Mouse (Mus musculus) forebrain, embryonic 13.5 days (tissue): ENCODE measurements at regions not wholly inside any gene's neighbourhood (a gene's known extent, or its start where the extent isn't known, plus 50 kb on each side); places are given as distances from the start of the nearest gene placed in this dataset.

ENCODE experiments used
- ATAC-seq: fragments of 200-750 bp; cut with Nextera tagmentation; 2 replicates; pipeline ENCODE4 v1.8.0; 2017
- H3K27ac ChIP-seq: fragments of 300-500 bp; sonication (generic); 2 replicates; pipeline ENCODE4 v1.5.1; 2015; ENCODE audit warnings: inconsistent platforms, mild to moderate bottlenecking, moderate library complexity
- H3K27me3 ChIP-seq: fragments of 300-500 bp; sonication (generic); 2 replicates; pipeline ENCODE4 v1.6.1; 2015; ENCODE audit warnings: mild to moderate bottlenecking, inconsistent platforms
- H3K36me3 ChIP-seq: fragments of 300-500 bp; sonication (generic); 2 replicates; pipeline ENCODE4 v1.6.1; 2015; ENCODE audit warnings: mild to moderate bottlenecking, inconsistent platforms; ENCODE audit not compliant: poor library complexity, severe bottlenecking
- H3K4me1 ChIP-seq: fragments of 300-500 bp; sonication (generic); 2 replicates; pipeline ENCODE4 v1.6.1; 2015; ENCODE audit warnings: inconsistent platforms
- H3K4me2 ChIP-seq: fragments of 300-500 bp; sonication (generic); 2 replicates; pipeline ENCODE4 v1.6.1; 2015; ENCODE audit warnings: inconsistent platforms, mild to moderate bottlenecking, moderate library complexity
- H3K4me3 ChIP-seq: fragments of 300-500 bp; sonication (generic); 2 replicates; pipeline ENCODE4 v1.5.1; 2015; ENCODE audit warnings: mild to moderate bottlenecking, inconsistent platforms
- H3K9ac ChIP-seq: fragments of 300-500 bp; sonication (generic); 2 replicates; pipeline ENCODE4 v1.6.1; 2015; ENCODE audit warnings: mild to moderate bottlenecking, inconsistent platforms
- H3K9me3 ChIP-seq: fragments of 300-500 bp; sonication (generic); replicated peaks from 2 replicates; pipeline ENCODE4 v1.6.1; 2016; ENCODE audit warnings: inconsistent platforms
- WGBS: fragments of 180-500 bp; shearing (Covaris S2); methylation state at CpG from one replicate; pipeline ENCODE4 v1.1.7; 2015; 5-methylcytosine and 5-hydroxymethylcytosine counted together

DNA sequence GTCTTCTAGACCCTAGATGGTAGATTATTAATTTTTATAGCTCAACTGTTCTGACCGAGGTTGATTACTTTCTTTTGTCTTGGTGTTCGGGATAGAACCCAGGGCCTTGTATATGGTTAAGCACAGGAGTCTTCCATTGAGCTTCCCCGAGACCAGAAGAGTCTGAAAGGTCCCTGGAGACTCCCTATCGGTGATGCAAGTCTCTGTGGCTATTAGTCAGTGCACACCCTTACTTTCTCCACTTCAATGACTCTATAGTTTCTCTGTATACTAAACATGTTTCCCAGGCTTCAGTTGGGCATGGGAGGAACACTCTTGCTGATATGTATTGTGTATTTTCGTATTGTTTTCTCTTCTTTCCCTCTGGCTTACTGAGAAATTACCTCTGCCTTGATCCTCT lies 623.8 kb upstream of the Igfbp3 start:
- H3K9ac ChIP-seq, result no peak overlapping the region
- H3K27ac ChIP-seq, result no peak overlapping the region
- H3K4me1 ChIP-seq, result no peaks in the 10 kb centered on the region
- no peak overlapping the region for H3K4me3 ChIP-seq
- WGBS, result 82% methylated on average over 5 of the region's 5 CpGs
- H3K9me3 ChIP-seq, result no peaks in the 10 kb centered on the region
- H3K4me2 ChIP-seq, result no peak overlapping the region
- no peaks in the 10 kb centered on the region for H3K36me3 ChIP-seq
- no peak for ATAC-seq
- no peaks in the 10 kb centered on the region for H3K27me3 ChIP-seq

DNA sequence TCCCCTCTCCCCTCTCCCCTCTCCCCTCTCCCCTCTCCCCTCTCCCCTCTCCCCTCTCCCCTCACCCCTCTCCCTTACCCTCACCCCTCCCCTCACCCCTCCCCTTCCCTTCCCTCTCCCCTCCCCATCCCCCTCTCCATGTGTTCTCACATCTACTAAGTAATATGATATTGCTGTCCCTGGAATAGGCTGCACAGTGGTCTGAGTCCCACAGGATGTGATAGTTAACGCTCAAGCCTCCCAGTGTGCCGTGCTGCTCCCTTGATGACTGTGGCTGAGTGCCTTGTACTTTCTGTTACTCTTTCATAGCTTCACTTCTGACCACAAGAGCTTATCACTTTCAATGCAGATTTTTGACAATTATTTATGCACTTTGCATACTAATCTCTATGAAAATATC lies 620.4 kb upstream of the Igfbp3 start:
- ATAC-seq, result no peak
- Histone ChIP-seq H3K4me3 (no peak overlapping the region), H3K36me3 (no peaks in the 10 kb centered on the region), H3K9ac (no peak overlapping the region), H3K4me2 (no peak overlapping the region), H3K27ac (no peak overlapping the region), H3K4me1 (no peaks in the 10 kb centered on the region), H3K27me3 (no peaks in the 10 kb centered on the region), H3K9me3 (no peaks in the 10 kb centered on the region)
- WGBS, result 72% methylated on average over 2 of the region's 2 CpGs

DNA sequence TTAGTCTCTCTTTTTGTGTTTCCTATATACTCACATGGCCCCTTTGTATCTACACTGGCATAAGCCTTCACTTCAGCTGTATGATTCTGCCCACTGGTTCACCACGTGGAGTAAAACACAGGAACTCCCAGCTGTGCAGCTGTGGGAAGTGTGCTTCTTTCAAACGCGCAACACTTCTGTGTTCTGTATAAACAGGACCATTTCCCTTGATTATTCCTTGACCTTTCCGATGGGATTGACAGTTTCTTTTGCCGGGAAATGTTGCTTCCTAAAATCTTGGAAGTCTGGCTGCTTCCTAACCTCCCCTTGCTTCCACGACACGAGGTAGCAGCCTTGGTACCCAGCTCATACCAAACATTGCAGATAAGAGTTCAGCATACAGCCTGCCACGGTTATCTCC lies 618.7 kb upstream of the Igfbp3 start:
- WGBS, result 80% methylated on average over 8 of the region's 8 CpGs
- Histone ChIP-seq H3K9ac (no peak overlapping the region), H3K4me3 (no peak overlapping the region), H3K4me1 (no peaks in the 10 kb centered on the region), H3K27ac (no peak overlapping the region), H3K36me3 (no peaks in the 10 kb centered on the region), H3K9me3 (no peaks in the 10 kb centered on the region), H3K27me3 (no peaks in the 10 kb centered on the region), H3K4me2 (no peak overlapping the region)
- no peak for ATAC-seq

DNA sequence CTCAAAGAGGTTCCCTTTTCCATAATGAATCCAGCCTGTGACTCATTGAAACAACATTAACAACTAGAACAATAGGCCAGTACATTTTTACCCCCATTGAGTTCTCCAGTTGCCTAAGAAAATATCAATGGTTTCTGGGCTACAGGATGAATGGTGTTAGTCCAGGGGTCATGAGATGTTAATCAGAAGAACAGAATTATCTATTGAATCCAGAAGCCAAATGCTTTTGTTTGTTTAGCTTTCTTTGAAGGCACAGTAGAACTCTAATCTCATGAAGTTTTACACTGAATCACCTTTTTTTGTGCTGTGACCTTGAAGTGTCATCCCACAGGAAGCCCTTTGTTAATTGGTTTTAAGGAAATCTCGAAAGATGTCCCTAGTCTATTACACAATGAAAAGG lies 616.0 kb upstream of the Igfbp3 start:
- no peaks in the 10 kb centered on the region for H3K36me3 ChIP-seq
- 45% methylated on average over 1 of the region's 1 CpGs for WGBS
- H3K9me3 ChIP-seq, result no peaks in the 10 kb centered on the region
- ATAC-seq, result no peak
- no peaks in the 10 kb centered on the region for H3K27me3 ChIP-seq
- H3K4me2 ChIP-seq, result no peak overlapping the region
- no peak overlapping the region for H3K9ac ChIP-seq
- H3K4me3 ChIP-seq, result no peak overlapping the region
- H3K27ac ChIP-seq, result no peak overlapping the region
- H3K4me1 ChIP-seq, result no peaks in the 10 kb centered on the region

DNA sequence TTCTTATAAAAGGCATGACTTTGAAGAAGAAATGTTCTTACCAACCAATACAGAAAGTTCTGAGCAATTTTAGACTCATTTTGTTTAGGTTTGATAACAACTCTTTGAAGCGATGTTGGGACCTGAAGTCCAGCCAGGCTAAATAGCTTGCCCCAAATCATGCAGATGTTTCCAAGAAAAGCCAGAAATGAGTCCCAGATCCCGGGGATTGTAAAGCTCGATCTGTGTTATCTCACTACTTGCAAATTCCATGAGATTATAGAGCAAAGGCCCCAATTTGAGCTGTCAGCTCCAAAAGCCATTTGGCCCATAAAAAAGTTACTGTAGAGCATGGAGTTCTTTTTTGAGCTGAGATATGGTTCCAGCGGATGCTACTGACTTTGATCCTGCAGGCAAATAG lies 614.3 kb upstream of the Igfbp3 start:
- no peak overlapping the region for H3K4me3 ChIP-seq
- ATAC-seq, result no peak
- H3K27me3 ChIP-seq, result no peaks in the 10 kb centered on the region
- WGBS, result 93% methylated on average over 4 of the region's 4 CpGs
- H3K4me1 ChIP-seq, result no peaks in the 10 kb centered on the region
- H3K36me3 ChIP-seq, result no peaks in the 10 kb centered on the region
- H3K4me2 ChIP-seq, result no peak overlapping the region
- no peaks in the 10 kb centered on the region for H3K9me3 ChIP-seq
- no peak overlapping the region for H3K27ac ChIP-seq
- no peak overlapping the region for H3K9ac ChIP-seq

DNA sequence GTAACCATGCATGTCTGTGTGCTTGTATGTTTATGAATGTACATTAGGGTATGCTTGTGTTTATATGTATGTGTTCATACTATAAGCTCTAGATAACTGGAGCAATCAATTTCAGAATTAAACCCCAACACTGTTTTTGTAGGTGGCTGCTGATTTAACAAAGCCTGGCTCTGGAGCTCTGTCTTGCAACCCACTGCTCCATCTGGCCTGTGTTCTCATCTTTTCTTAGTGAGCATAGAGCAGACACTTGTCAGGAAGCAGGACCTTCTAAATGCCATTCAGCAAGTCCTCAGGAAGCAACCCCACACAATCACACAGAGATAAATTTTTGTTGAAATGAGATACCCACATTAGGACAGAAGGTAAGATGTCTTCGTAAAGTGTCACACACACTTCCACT lies 613.7 kb upstream of the Igfbp3 start:
- H3K4me3 ChIP-seq, result no peak overlapping the region
- no peak for ATAC-seq
- H3K27ac ChIP-seq, result no peak overlapping the region
- no peaks in the 10 kb centered on the region for H3K4me1 ChIP-seq
- H3K27me3 ChIP-seq, result no peaks in the 10 kb centered on the region
- H3K36me3 ChIP-seq, result no peaks in the 10 kb centered on the region
- 94% methylated on average over 1 of the region's 1 CpGs for WGBS
- H3K4me2 ChIP-seq, result no peak overlapping the region
- H3K9me3 ChIP-seq, result no peaks in the 10 kb centered on the region
- H3K9ac ChIP-seq, result no peak overlapping the region

DNA sequence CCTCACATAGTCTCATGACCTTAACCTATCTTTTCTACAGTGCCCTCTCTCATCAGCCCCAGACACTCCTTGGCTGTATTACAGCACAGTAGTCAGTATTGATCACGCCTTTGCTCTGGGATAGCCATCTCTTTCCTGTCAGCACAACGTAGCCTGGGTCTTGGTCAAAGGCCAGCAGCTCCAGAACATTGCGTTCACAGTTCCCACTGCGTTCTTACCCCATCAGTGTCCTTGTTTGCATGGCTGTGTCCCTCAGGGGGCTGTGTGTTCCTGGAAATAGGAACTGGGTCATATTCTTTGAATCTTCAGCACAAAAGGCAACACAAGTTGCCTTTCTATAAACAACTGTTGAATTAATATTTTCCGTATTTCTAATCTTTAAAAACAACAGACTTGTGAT lies 602.0 kb upstream of the Igfbp3 start:
- H3K4me3 ChIP-seq, result no peak overlapping the region
- H3K27me3 ChIP-seq, result no peaks in the 10 kb centered on the region
- H3K27ac ChIP-seq, result no peak overlapping the region
- no peak overlapping the region for H3K4me2 ChIP-seq
- WGBS, result 89% methylated on average over 5 of the region's 5 CpGs
- no peak for ATAC-seq
- no peaks in the 10 kb centered on the region for H3K4me1 ChIP-seq
- no peaks in the 10 kb centered on the region for H3K36me3 ChIP-seq
- H3K9ac ChIP-seq, result no peak overlapping the region
- H3K9me3 ChIP-seq, result no peaks in the 10 kb centered on the region

DNA sequence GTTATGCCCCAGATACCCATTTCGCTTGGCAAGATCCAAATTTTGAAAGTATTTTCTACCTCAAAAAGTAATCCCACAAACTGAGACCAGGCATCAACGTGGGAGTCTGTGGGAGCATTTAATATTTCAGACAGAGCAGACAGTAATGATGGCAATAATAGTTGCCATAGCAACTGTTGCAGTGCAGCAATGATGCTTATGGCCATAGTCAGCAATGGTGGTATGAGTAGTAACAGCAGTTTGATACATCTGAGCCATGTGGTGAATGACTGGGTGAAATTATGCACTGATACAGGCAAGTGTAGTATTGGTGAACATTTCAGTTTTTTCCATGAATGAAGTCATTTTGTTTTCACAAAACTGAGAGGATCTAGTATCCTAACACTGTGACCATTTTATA lies 600.8 kb upstream of the Igfbp3 start:
- Histone ChIP-seq H3K27ac (no peak overlapping the region), H3K27me3 (no peaks in the 10 kb centered on the region), H3K36me3 (no peaks in the 10 kb centered on the region), H3K9me3 (no peaks in the 10 kb centered on the region), H3K4me3 (no peak overlapping the region), H3K4me1 (no peaks in the 10 kb centered on the region), H3K4me2 (no peak overlapping the region), H3K9ac (no peak overlapping the region)
- no peak for ATAC-seq
- 82% methylated on average over 2 of the region's 2 CpGs for WGBS

DNA sequence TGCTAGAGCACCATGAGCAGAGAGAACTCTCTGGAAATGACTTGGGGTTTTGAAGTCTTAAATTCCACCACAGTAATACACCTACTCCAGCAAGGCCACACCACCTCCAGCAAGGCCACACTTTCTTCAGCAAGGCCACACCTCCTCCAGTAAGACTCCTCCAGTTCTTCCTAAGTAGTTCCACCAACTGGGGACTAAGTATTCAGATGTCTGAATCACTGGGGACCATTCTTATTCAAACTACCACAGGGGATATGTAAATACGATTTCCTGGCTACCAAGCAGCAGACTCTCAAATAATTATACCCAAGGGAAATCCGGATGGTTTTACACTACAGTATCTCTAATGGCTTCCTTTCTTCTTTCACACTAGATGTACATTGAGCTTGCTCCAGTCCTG lies 598.7 kb upstream of the Igfbp3 start:
- Histone ChIP-seq H3K9ac (no peak overlapping the region), H3K36me3 (no peaks in the 10 kb centered on the region)

DNA sequence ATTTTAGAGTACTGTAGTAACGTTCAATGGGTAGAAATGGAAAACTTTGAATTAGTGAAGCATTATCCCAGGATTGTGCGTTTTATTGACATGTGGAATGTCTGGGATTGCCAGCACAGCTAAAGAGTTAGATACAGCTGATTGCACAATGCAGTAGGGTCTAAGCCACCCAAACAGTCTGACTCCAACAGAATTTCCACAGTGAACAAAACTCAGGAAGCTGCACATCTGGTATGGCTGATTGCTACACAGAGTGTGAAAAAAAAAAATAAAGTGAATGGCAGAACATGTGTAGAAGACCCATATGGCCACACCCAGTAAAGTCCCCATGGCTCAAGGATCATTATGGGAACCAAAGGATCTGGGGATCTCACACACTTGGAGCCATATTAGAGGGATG lies 596.0 kb upstream of the Igfbp3 start:
- H3K4me1 ChIP-seq, result no peaks in the 10 kb centered on the region
- H3K27me3 ChIP-seq, result no peaks in the 10 kb centered on the region
- H3K4me2 ChIP-seq, result no peak overlapping the region
- 84% methylated on average over 2 of the region's 2 CpGs for WGBS
- H3K27ac ChIP-seq, result no peak overlapping the region
- no peak for ATAC-seq
- H3K4me3 ChIP-seq, result no peak overlapping the region
- no peaks in the 10 kb centered on the region for H3K9me3 ChIP-seq
- H3K9ac ChIP-seq, result no peak overlapping the region
- no peaks in the 10 kb centered on the region for H3K36me3 ChIP-seq

More for the DNA sequence above, 598.7 kb upstream of the Igfbp3 start:
- no peaks in the 10 kb centered on the region for H3K9me3 ChIP-seq
- H3K27ac ChIP-seq, result no peak overlapping the region
- 76% methylated on average over 2 of the region's 2 CpGs for WGBS
- no peak for ATAC-seq
- no peaks in the 10 kb centered on the region for H3K4me1 ChIP-seq
- H3K4me2 ChIP-seq, result no peak overlapping the region
- H3K27me3 ChIP-seq, result no peaks in the 10 kb centered on the region
- no peak overlapping the region for H3K4me3 ChIP-seq

DNA sequence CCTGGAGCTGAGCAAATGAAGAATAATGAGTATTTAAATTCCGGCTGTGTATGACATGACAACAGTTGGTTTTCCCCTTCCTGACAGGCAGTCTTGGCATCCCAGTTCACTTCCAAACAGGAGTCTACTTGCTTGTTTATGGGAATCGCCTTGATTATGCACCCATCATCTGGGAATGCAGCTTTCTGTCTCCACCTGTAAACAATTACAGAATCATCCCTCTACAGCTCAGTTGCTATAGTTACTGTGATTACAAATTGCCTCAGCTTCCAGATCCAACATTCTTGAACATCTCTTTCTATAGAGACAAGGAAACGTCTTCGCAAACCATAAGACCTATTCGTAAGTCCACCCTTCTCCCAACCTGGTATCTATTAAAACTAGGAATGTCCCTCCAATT lies 582.6 kb upstream of the Igfbp3 start:
- H3K9ac ChIP-seq, result no peak overlapping the region
- no peaks in the 10 kb centered on the region for H3K4me1 ChIP-seq
- no peak overlapping the region for H3K4me3 ChIP-seq
- no peaks in the 10 kb centered on the region for H3K36me3 ChIP-seq
- H3K27me3 ChIP-seq, result no peaks in the 10 kb centered on the region
- WGBS, result 88% methylated on average over 5 of the region's 5 CpGs
- H3K9me3 ChIP-seq, result no peaks in the 10 kb centered on the region
- ATAC-seq, result no peak
- H3K4me2 ChIP-seq, result no peak overlapping the region
- H3K27ac ChIP-seq, result no peak overlapping the region

DNA sequence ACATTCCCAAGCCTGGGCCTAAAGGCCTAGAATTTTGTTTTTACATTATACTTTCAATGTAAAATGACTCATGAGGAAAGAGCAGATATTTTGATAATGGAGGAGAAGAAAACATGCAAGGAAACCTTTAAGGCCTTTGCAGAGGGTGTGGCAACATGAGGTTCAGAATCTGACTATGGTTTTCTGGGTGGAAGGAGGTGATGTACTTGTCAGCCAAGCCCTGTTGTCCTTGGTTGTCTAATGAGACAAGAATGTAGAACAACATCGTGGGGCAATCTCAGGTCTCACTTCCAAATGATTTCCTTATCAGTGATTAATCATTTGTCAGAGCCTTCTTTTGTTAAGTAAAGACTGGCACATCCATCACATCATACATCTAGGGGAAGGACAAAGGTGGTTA lies 580.5 kb upstream of the Igfbp3 start:
- no peak for ATAC-seq
- 82% methylated on average over 1 of the region's 1 CpGs for WGBS

DNA sequence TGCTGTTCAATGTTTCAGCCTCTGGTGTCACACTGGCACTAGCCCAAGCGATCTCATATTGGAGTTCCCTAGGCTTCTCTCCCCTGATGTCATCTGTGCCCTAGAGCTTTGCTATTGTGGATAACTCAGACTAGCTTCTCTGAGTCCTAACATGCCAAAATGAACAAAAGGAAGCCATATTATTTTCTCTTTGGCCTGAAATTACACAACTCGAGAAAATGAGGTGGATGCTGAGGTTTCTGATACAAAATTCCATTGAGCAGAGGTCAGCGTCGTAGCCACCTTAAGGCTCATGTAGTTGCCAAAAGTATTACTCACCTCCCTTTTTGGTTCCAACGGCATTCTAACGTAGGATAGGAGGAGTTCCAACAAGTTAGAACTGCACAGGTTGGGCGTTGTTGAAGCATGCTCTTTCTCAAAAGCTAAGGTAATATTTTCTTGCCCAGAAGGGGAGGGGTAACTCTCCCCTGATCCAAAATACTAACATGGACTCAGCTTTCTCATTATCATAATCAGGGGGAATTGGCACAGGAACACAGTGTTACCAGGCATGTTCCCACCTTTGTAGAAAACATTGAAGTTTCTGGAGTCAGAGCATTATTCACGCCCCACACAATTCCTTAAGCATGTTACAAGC lies 566.9 kb upstream of the Igfbp3 start:
- no peak overlapping the region for H3K4me2 ChIP-seq
- H3K4me1 ChIP-seq, result no peaks in the 10 kb centered on the region
- no peak overlapping the region for H3K9ac ChIP-seq
- H3K9me3 ChIP-seq, result no peaks in the 10 kb centered on the region
- ATAC-seq, result no peak
- no peak overlapping the region for H3K4me3 ChIP-seq
- H3K36me3 ChIP-seq, result no peaks in the 10 kb centered on the region
- H3K27me3 ChIP-seq, result no peaks in the 10 kb centered on the region
- 89% methylated on average over 8 of the region's 8 CpGs for WGBS
- H3K27ac ChIP-seq, result no peak overlapping the region

More for the DNA sequence above, 580.5 kb upstream of the Igfbp3 start:
- Histone ChIP-seq H3K4me3 (no peak overlapping the region), H3K9me3 (no peaks in the 10 kb centered on the region), H3K36me3 (no peaks in the 10 kb centered on the region), H3K4me2 (no peak overlapping the region), H3K9ac (no peak overlapping the region), H3K27ac (no peak overlapping the region), H3K27me3 (no peaks in the 10 kb centered on the region), H3K4me1 (no peaks in the 10 kb centered on the region)
